Mouse (Mus musculus) forebrain, embryonic 16.5 days (tissue): ENCODE data around the gene Prex1. TPM values are rescaled to one million over a fixed set of nuclear protein-coding genes. Genes with fewer than 3 reads are reported as not detected.
A peak's percentile ranks its signal among the peaks of the same experiment; 100 is the strongest.

Source experiments
- ATAC-seq: fragments of 200-750 bp; cut with Nextera tagmentation; 2 replicates; pipeline ENCODE4 v1.8.0; 2017; ENCODE audit warnings: mild to moderate bottlenecking, moderate library complexity
- H3K27ac ChIP-seq: fragments of 300-500 bp; sonication (generic); 2 replicates; pipeline ENCODE4 v1.5.1; 2014; ENCODE audit warnings: low read length, control low read depth
- H3K27me3 ChIP-seq: fragments of 300-500 bp; sonication (generic); replicated peaks from 2 replicates; pipeline ENCODE4 v1.6.1; 2014; ENCODE audit warnings: low read length; ENCODE audit not compliant: control insufficient read depth, insufficient read depth
- H3K36me3 ChIP-seq: fragments of 300-500 bp; sonication (generic); 2 replicates; pipeline ENCODE4 v1.6.1; 2014; ENCODE audit not compliant: control insufficient read depth, insufficient read depth
- H3K4me1 ChIP-seq: fragments of 300-500 bp; sonication (generic); replicated peaks from 2 replicates; pipeline ENCODE4 v1.6.1; 2014; ENCODE audit warnings: low read length; ENCODE audit not compliant: control insufficient read depth, insufficient read depth
- H3K4me2 ChIP-seq: fragments of 300-500 bp; sonication (generic); 2 replicates; pipeline ENCODE4 v1.6.1; 2014; ENCODE audit warnings: mild to moderate bottlenecking, low read length, control low read depth
- H3K4me3 ChIP-seq: fragments of 300-500 bp; sonication (generic); replicated peaks from 2 replicates; pipeline ENCODE4 v1.5.1; 2014; ENCODE audit warnings: mild to moderate bottlenecking, low read length, control low read depth
- H3K9ac ChIP-seq: fragments of 300-500 bp; sonication (generic); replicated peaks from 2 replicates; pipeline ENCODE4 v1.6.1; 2014; ENCODE audit warnings: low read depth, low read length, control low read depth
- H3K9me3 ChIP-seq: fragments of 300-500 bp; sonication (generic); 2 replicates; pipeline ENCODE4 v1.6.1; 2016; ENCODE audit warnings: low read length; ENCODE audit not compliant: control insufficient read depth
- WGBS: fragments of 180-500 bp; shearing (Covaris S2); extraction: QIAGEN DNeasy Blood & Tissue Kit; methylation state at CpG from one replicate; pipeline ENCODE4 v1.1.7; 2014; 5-methylcytosine and 5-hydroxymethylcytosine counted together
- polyA plus RNA-seq: library from polyadenylated mRNA; unstranded; fragments of >200 nt; fragmentation: Nextera tagmentation; extraction: Ambion mirVana; gene quantifications from 2 replicates; pipeline ENCODE4 v1.2.1, GENCODE M21; 2015

Prex1 gene
- polyA plus RNA-seq, 1 experiment from 2014 or later = 38.5 TPM

GRCm38 (mm10) chr2:166712801-166713689 is 587 bp downstream of the Prex1 start:
- Histone ChIP-seq H3K4me2 (peak overlapping the region; percentile 79), H3K4me1 (peaks cover 35% of the 10 kb centered on the region), H3K4me3 (peak overlapping the region; percentile 76), H3K36me3 (no peaks in the 10 kb centered on the region), H3K27ac (peak overlapping the region; percentile 75), H3K9ac (peak overlapping the region; percentile 78), H3K27me3 (no peaks in the 10 kb centered on the region), H3K9me3 (no peaks in the 10 kb centered on the region)
- ATAC-seq = peak; percentile 45
- 0% methylated on average over 64 of the region's 64 CpGs for WGBS

GRCm38 (mm10) chr2:166712310-166712709 is 1.3 kb downstream of the Prex1 start:
- peaks cover 38% of the 10 kb centered on the region for H3K4me1 ChIP-seq

GRCm38 (mm10) chr2:166711681-166712132 is 1.9 kb downstream of the Prex1 start:
- no peak for ATAC-seq
- no peaks in the 10 kb centered on the region for H3K27me3 ChIP-seq
- H3K9me3 ChIP-seq = no peaks in the 10 kb centered on the region
- peak overlapping the region; percentile 79 for H3K4me2 ChIP-seq
- peak overlapping the region; percentile 76 for H3K4me3 ChIP-seq
- H3K27ac ChIP-seq = no peak overlapping the region
- no peaks in the 10 kb centered on the region for H3K36me3 ChIP-seq
- H3K4me1 ChIP-seq = peaks cover 38% of the 10 kb centered on the region
- peak overlapping the region; percentile 9 for H3K9ac ChIP-seq
- 25% methylated on average over 7 of the region's 7 CpGs for whole genome bisulfite sequencing

More at GRCm38 (mm10) chr2:166712310-166712709, 1.3 kb downstream of the Prex1 start:
- H3K4me3 ChIP-seq = peak overlapping the region; percentile 76
- H3K9ac ChIP-seq = peak overlapping the region; percentile 78; the same call in 1 of the 2 replicates
- peak overlapping the region; percentile 79 for H3K4me2 ChIP-seq
- H3K36me3 ChIP-seq = no peaks in the 10 kb centered on the region
- 0% methylated on average over 4 of the region's 4 CpGs for WGBS
- H3K27ac ChIP-seq = peak overlapping the region; percentile 75
- no peaks in the 10 kb centered on the region for H3K27me3 ChIP-seq
- H3K9me3 ChIP-seq = no peaks in the 10 kb centered on the region
- no peak for ATAC-seq

GRCm38 (mm10) chr2:166709883-166710282 is 3.7 kb downstream of the Prex1 start:
- Histone ChIP-seq H3K4me1 (peaks cover 38% of the 10 kb centered on the region), H3K4me2 (no peak overlapping the region), H3K27me3 (no peaks in the 10 kb centered on the region), H3K9me3 (no peaks in the 10 kb centered on the region), H3K36me3 (no peaks in the 10 kb centered on the region), H3K27ac (no peak overlapping the region), H3K9ac (no peak overlapping the region), H3K4me3 (no peak overlapping the region)
- WGBS = 96% methylated on average over 2 of the region's 2 CpGs
- ATAC-seq = no peak

GRCm38 (mm10) chr2:166708304-166708703 is 5.3 kb downstream of the Prex1 start:
- no peaks in the 10 kb centered on the region for H3K9me3 ChIP-seq
- no peak overlapping the region for H3K9ac ChIP-seq
- no peaks in the 10 kb centered on the region for H3K27me3 ChIP-seq
- no peaks in the 10 kb centered on the region for H3K36me3 ChIP-seq
- H3K4me2 ChIP-seq = no peak overlapping the region
- ATAC-seq = no peak
- peaks cover 34% of the 10 kb centered on the region for H3K4me1 ChIP-seq
- H3K4me3 ChIP-seq = no peak overlapping the region
- WGBS = 76% methylated on average over 8 of the region's 8 CpGs
- H3K27ac ChIP-seq = no peak overlapping the region

- H3K36me3 ChIP-seq = no peaks in the 10 kb centered on the region
- no peak overlapping the region for H3K4me2 ChIP-seq
- no peak overlapping the region for H3K9ac ChIP-seq
- H3K27ac ChIP-seq = no peak overlapping the region
- no peaks in the 10 kb centered on the region for H3K9me3 ChIP-seq
- WGBS = 50% methylated on average over 2 of the region's 2 CpGs
- peaks cover 20% of the 10 kb centered on the region for H3K4me1 ChIP-seq
- ATAC-seq = no peak
- H3K4me3 ChIP-seq = no peak overlapping the region
- H3K27me3 ChIP-seq = no peaks in the 10 kb centered on the region
Measured at GRCm38 (mm10) chr2:166706526-166706925, 7.1 kb downstream of the Prex1 start.

- Histone ChIP-seq H3K27me3 (no peaks in the 10 kb centered on the region), H3K4me2 (no peak overlapping the region), H3K4me1 (peaks cover 7% of the 10 kb centered on the region; the same call in 1 of the 2 replicates), H3K9ac (no peak overlapping the region), H3K9me3 (no peaks in the 10 kb centered on the region), H3K4me3 (no peak overlapping the region), H3K27ac (no peak overlapping the region), H3K36me3 (no peaks in the 10 kb centered on the region)
- ATAC-seq = no peak
- 93% methylated on average over 3 of the region's 3 CpGs for WGBS
Measured at GRCm38 (mm10) chr2:166703491-166703890, 10.1 kb downstream of the Prex1 start.

GRCm38 (mm10) chr2:166702113-166702445 is 11.6 kb downstream of the Prex1 start:
- Histone ChIP-seq H3K36me3 (no peaks in the 10 kb centered on the region), H3K9me3 (no peaks in the 10 kb centered on the region)
- 80% methylated on average over 2 of the region's 2 CpGs for WGBS

GRCm38 (mm10) chr2:166701248-166702112 is 12.2 kb downstream of the Prex1 start:
- Histone ChIP-seq H3K27me3 (no peaks in the 10 kb centered on the region), H3K36me3 (no peaks in the 10 kb centered on the region), H3K4me3 (no peak overlapping the region), H3K4me1 (peaks cover 3% of the 10 kb centered on the region; the same call in 1 of the 2 replicates), H3K9ac (no peak overlapping the region), H3K9me3 (no peaks in the 10 kb centered on the region), H3K27ac (no peak overlapping the region), H3K4me2 (no peak overlapping the region)
- no peak for ATAC-seq
- WGBS = 70% methylated on average over 23 of the region's 23 CpGs

More at GRCm38 (mm10) chr2:166702113-166702445, 11.6 kb downstream of the Prex1 start:
- no peak overlapping the region for H3K27ac ChIP-seq
- no peak overlapping the region for H3K4me2 ChIP-seq
- no peaks in the 10 kb centered on the region for H3K27me3 ChIP-seq
- no peak overlapping the region for H3K9ac ChIP-seq
- peaks cover 3% of the 10 kb centered on the region; the same call in 1 of the 2 replicates for H3K4me1 ChIP-seq
- H3K4me3 ChIP-seq = no peak overlapping the region
- no peak for ATAC-seq
